Mouse (Mus musculus) adrenal gland, postnatal 4 days (tissue): Measurements from ENCODE around the gene Mybl2. TPM values are rescaled to one million over a fixed set of nuclear protein-coding genes. Genes with fewer than 3 reads are reported as not detected.

Experiments used
- DNase-seq, 2 experiments: peaks; one replicate each; pipeline ENCODE4 v3.0.0; 2021 to 2022; ENCODE audit warnings: low spot score in 2 of 2, mixed read lengths in 2 of 2
- total RNA-seq, 2 experiments: library from RNA; stranded (reverse); gene quantifications; 2 replicates each; pipeline ENCODE4 v1.2.3; 2021

Gene Mybl2
- total RNA-seq, 2 experiments from 2014 or later: 20.4 to 24.0 TPM

- no peak for DNase-seq
Measured at GRCm38 (mm10) chr2:163070213-163070612, 15.7 kb downstream of the Mybl2 start.

DNA sequence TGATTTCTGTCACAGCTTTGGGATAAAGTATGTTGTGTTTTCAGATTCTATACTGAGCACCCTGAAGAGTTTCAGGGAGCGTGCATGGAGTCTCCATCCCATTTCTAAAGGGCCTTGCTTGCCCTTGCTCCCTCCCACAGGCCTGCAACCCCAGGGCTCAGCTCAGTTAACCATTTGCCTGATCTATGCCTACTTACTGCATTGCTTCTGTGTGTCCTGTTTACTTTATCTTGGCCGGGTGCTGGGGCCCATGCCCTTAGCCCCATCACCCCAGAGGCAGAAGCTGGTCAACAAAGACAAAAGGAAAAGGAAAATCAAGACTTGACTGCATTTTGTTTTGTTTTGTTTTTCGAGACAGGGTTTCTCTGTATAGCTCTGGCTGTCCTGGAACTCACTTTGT, 17.1 kb downstream of the Mybl2 start:
- DNase-seq: no peak

GRCm38 (mm10) chr2:163073023-163073757, 18.7 kb downstream of the Mybl2 start:
- DNase-seq: no peak

- no peak for DNase-seq
Measured at GRCm38 (mm10) chr2:163074006-163074405, 19.5 kb downstream of the Mybl2 start.

GRCm38 (mm10) chr2:163074808-163075207, 20.3 kb downstream of the Mybl2 start:
- DNase-seq: no peak

DNA sequence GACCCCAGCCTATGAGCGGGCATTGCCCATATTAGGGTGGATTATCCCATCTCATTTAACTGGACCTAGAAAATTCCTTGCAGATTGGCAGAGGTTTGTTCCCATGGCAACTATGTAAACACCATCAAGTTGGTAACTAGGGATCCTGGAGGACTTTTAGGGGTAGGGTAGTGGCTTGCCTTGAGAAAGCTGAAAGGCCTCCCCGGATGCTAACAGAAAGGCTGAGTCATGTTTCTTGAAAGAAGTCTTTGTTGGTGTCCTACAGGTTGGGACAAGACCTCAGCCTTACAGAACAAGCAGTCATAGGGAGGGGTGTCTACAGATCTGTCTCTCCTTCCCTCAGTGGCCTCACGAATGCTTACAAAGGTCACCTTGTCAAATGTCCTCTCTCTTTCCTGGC, 20.7 kb downstream of the Mybl2 start:
- no peak for DNase-seq

- no peak for DNase-seq
Measured at GRCm38 (mm10) chr2:163079041-163079440, 24.6 kb downstream of the Mybl2 start.

DNA sequence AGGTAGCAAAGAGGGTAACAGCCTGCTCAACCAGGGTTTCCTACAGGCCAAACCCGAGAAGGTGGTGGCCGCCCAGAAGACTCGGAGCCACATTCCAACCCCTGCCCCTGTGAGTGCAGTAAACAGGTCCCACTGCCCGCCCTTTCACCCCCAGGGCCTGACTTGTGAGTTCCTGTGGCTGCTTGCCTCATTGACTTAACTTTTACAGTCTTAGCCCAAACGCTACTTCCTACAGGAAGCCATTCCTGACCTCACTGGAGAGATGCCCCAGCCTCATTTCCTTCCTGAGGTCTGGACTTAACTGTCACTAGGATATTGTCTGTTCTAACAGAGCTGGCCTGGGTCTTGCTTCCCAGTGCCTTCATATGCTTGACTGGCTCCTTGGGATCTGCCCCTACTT, 28.1 kb downstream of the Mybl2 start:
- no peak for DNase-seq

GRCm38 (mm10) chr2:163084519-163084918, 30.0 kb downstream of the Mybl2 start:
- DNase-seq: no peak

DNA sequence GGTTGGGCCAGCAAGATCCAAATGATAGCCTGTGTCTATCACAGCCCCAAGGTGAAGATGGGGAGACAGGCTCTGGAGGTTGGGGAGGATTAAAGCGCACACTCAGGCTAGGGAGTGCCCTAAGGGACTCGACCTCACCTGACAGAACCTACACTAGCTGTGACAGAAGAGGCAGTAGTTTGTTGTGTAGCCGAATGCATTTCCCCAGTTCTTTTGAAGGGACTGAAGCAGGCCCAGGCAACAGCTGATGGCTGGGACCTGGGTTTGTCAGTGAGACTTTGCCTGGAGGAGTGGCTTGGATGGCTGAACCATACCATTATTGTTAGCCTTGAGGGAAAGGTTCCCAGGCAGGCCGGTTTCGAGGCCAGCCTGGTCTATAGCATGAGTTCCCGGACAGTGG, 30.6 kb downstream of the Mybl2 start:
- DNase-seq: no peak

- DNase-seq: no peak
Measured at GRCm38 (mm10) chr2:163086561-163086960, 32.1 kb downstream of the Mybl2 start.

GRCm38 (mm10) chr2:163087728-163088127, 33.2 kb downstream of the Mybl2 start, which contains the start of gene Gtsf1l:
Gtsf1l (minus strand) TSS chr2:163087855.
- no peak for DNase-seq

DNA sequence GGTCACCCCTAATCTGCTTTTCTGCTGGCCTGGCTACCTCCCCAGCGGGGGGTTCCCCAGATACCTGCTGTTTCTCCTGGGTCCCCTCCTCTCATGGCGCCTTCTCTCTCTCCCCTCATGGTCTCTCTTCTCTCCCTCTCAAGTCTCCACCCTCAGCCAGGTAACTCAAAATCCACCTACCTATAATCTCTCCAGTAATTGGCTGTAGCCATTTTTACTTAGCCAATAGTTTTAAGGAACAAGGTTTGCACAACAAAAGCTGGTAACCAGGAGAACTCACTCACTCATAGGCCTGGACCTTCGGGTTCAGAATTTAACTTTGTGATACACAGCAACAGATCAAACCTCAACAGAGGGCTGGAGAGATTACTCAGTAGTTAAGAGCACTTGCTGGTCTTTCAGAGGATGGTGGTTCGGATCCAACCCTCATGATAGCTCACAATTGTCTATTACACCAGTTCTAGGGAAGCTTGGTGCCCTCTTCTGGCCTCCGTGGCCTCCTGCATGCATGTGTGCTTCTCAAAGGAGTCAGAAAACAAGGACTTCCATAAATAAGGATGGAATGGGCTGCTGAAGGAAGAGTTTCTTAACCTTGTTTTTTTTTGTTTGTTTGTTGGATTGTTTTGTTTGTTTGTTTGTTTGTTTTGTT, 35.1 kb downstream of the Mybl2 start:
- no peak for DNase-seq

GRCm38 (mm10) chr2:163094909-163095308, 40.4 kb downstream of the Mybl2 start:
- no peak for DNase-seq

DNA sequence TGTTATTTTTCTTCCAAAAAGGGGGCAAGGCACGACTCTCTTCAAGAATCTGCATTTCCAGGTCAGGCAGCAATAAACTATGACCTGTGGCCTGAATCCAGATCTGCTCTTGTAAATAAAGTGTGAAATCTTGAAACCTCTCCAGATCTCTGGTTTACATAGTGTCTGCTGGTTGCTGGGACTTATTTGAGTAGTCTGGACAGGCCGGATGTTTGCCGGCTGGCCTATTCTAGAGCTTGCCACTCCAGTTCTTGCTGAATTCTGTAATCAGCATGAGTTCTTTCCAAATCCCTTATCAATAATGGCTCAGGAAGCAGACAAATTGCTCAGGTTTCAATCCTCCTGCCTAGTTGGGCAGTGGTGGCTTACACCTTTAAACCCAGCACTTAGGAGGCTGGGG, 41.3 kb downstream of the Mybl2 start:
- DNase-seq: no peak

- DNase-seq: no peak
Measured at GRCm38 (mm10) chr2:163099919-163100318, 45.4 kb downstream of the Mybl2 start.

DNA sequence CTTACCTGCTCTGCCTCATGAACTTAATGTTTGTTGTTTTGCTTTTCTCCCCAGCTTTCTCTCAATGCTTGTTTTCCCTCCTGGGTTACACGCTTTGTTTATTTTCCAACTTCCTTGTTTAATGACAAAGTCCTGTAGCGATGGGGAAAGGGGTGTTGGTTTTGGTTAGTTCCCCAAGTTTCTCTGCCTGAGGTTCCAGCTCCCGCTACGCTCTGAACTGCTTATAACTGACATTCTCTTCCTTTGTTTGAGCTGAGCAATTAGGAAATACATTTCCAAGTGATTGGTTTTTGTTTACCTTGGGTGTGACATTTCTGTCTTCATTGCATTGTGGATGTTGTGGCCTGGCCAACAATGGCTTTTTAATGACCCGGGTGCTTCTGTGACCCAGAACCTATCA, 46.1 kb downstream of the Mybl2 start:
- DNase-seq: no peak

DNA sequence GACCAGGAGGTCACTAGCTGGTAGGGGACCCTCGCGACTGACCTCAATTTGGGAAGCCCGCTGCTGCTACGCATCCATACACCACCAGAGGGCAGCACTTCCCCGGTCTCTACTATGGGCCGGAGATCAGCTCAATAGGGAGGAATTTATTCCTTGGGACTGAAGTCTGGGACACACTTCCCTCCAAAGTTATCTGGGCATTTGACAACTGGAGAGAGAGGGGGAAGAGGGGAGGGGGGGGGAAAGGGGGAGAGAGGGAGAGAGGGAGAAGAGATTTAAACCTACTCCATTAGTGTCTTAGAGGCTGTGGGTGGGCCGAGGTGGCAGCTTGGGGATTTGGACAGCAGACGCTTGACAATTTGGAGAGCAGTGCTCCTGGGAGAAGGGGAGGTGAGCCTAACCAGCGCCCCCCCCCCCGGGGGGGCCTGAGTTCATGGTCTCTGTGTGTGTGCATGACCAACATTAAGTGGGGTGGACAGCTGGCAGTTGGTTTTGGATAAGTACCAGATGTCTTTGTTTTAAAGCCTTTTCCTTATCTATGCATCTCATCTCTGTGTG, 47.2 kb downstream of the Mybl2 start:
- peak; percentile 55 to 58 for DNase-seq

GRCm38 (mm10) chr2:163102216-163102615, 47.7 kb downstream of the Mybl2 start:
- no peak for DNase-seq

GRCm38 (mm10) chr2:163102900-163103653, 48.6 kb downstream of the Mybl2 start:
- no peak for DNase-seq

GRCm38 (mm10) chr2:163104086-163104770, 49.7 kb downstream of the Mybl2 start:
- no peak for DNase-seq
